Mouse (Mus musculus): ENCODE measurements around the gene Dlgap3.

- TF ChIP-seq CTCF (conservative IDR thresholded peaks at IDR 0.05; ENCODE audit: insufficient read depth, insufficient read length, low read depth, low read length) (peak; percentile 31; the same call in 1 of the 2 replicates), POLR2A (IDR thresholded peaks at IDR 0.05; ENCODE audit: low read depth, low read length) (no peak)
These were observed 30.4 kb downstream of the Dlgap3 start for GRCm38 (mm10) chr4:127199406-127199805.
